Mouse (Mus musculus) lung, postnatal 0 days (tissue): Measurements from ENCODE around the gene Herpud2.

Experiments
- CTCF ChIP-seq: IDR thresholded peaks from 2 replicates; pipeline ENCODE4 v1.5.1; 2016; ENCODE audit warnings: antibody characterized with exemption, mild to moderate bottlenecking
- EP300 ChIP-seq: IDR thresholded peaks from 2 replicates; pipeline ENCODE4 v1.6.1; 2016; ENCODE audit warnings: antibody characterized with exemption, mild to moderate bottlenecking, control low read depth

GRCm38 (mm10) chr9:25178066-25178465, 26.4 kb upstream of the Herpud2 start:
- TF ChIP-seq CTCF (no peak), EP300 (no peak)
